Mouse (Mus musculus) gastrocnemius, postnatal 25 days (tissue): ENCODE measurements around the gene Wnt3a. TPM values are rescaled to one million over a fixed set of nuclear protein-coding genes. Genes with fewer than 3 reads are reported as not detected.
A peak's percentile ranks its signal among the peaks of the same experiment; 100 is the strongest.

ENCODE experiments used
- DNase-seq: peaks from one replicate; pipeline ENCODE4 v3.0.0; 2022
- long read RNA-seq, 2 experiments: library from polyadenylated mRNA; stranded (forward); transcript quantifications; one replicate each; pipeline ENCODE4 v2.0.0; 2021
- total RNA-seq, 2 experiments: library from RNA; stranded (reverse); gene quantifications; 1 replicate in 1 of 2; 2 replicates in 1 of 2; pipeline ENCODE4 v1.2.3; 2021

Gene Wnt3a
- total RNA-seq, result not detected
- long read RNA-seq, experiment 1, result 0 reads
- long read RNA-seq, experiment 2, result 0 reads

DNA sequence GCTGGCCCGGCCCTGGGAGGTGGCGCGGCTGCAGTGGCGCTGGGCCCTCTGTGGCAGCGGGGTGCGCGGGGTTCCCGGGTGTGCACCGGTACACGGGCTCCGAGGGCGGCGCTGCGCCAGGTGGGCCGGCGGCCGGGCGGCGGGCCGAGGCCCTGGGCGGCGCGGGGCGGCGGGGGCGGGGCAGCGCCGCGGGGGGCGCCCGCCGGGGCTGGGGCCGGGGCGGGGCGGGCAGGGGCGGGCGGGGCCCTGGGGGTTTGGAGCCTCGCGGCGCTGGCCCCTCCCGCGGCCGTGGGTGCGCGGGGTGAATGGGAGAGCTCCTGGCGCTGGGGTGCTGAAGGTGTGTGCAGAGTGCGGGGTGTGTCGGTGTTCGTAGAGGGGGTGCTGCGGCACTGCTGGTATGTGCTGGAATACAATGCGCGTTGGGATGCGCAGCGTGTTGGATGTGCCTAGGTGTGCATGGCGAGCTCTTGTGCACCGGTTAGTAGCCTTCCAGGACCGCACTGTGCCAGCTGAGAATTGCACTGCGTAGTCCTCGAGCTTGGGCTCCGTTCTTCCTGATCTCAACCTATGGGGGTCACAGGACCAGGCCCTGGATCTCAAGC is at the start of gene Wnt3a:
Wnt3a (minus strand) TSS at position 51 of the 602 bp plus-strand sequence.
- DNase-seq, result no peak

- DNase-seq, result no peak
These were observed 48.2 kb upstream of the Wnt3a start for GRCm38 (mm10) chr11:59338736-59339120.

GRCm38 (mm10) chr11:59337955-59338735 is 47.6 kb upstream of the Wnt3a start:
- no peak for DNase-seq

- no peak for DNase-seq
These were observed 45.8 kb upstream of the Wnt3a start for GRCm38 (mm10) chr11:59336381-59336780.

GRCm38 (mm10) chr11:59335942-59336341 is 45.4 kb upstream of the Wnt3a start:
- no peak for DNase-seq

GRCm38 (mm10) chr11:59335150-59335549 is 44.6 kb upstream of the Wnt3a start:
- peak; percentile 54 for DNase-seq

GRCm38 (mm10) chr11:59332938-59333337 is 42.4 kb upstream of the Wnt3a start:
- DNase-seq, result no peak

- DNase-seq, result no peak
These were observed 40.8 kb upstream of the Wnt3a start for GRCm38 (mm10) chr11:59331167-59331869.

- DNase-seq, result peak; percentile 65
These were observed 40.0 kb upstream of the Wnt3a start for GRCm38 (mm10) chr11:59330560-59330959.

- DNase-seq, result no peak
These were observed 39.1 kb upstream of the Wnt3a start for GRCm38 (mm10) chr11:59329616-59330015.

GRCm38 (mm10) chr11:59327625-59328024 is 37.1 kb upstream of the Wnt3a start:
- DNase-seq, result no peak

GRCm38 (mm10) chr11:59324777-59325176 is 34.2 kb upstream of the Wnt3a start:
- DNase-seq, result no peak

DNA sequence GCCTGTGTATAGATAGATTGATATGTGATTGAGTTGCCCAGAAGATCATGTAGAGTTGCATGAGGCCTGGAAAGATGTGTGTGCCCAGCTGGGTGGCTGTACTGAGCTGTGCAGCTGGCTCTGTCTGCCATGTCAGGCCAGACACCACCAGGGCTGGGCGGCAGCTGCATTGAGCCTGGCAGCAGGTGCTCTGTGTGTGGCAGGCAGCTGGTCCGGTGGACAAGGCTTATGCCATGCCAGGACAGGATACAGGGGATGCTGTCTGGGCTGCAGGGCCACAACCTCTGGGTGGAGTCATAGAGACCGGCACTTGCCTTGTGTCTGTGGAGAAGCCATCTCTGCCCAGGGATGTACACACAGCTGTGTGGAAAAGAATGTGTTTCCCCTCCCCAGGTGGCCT is 32.4 kb upstream of the Wnt3a start:
- DNase-seq, result no peak

GRCm38 (mm10) chr11:59316517-59316916 is 26.0 kb upstream of the Wnt3a start:
- no peak for DNase-seq

DNA sequence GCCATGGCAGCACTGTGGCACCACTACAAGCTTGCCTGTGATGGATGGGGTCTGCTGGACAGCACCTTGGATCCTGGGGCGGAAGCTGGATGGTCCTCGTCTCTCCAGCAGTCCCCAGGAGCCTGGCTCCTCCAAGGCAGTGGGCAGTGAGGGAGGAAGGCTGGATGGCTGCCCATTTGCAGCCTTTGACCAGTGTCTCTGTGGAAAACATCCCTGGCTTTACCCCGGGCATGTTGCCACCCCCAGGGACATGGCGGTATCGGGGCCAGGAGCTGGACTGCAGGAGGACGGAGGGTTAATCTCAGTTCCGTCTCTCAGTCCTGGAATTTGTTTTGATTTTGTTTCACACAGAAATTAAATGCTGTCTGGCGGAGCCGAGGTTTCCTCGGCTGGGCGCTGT is 23.4 kb upstream of the Wnt3a start:
- peak; percentile 50 for DNase-seq

DNA sequence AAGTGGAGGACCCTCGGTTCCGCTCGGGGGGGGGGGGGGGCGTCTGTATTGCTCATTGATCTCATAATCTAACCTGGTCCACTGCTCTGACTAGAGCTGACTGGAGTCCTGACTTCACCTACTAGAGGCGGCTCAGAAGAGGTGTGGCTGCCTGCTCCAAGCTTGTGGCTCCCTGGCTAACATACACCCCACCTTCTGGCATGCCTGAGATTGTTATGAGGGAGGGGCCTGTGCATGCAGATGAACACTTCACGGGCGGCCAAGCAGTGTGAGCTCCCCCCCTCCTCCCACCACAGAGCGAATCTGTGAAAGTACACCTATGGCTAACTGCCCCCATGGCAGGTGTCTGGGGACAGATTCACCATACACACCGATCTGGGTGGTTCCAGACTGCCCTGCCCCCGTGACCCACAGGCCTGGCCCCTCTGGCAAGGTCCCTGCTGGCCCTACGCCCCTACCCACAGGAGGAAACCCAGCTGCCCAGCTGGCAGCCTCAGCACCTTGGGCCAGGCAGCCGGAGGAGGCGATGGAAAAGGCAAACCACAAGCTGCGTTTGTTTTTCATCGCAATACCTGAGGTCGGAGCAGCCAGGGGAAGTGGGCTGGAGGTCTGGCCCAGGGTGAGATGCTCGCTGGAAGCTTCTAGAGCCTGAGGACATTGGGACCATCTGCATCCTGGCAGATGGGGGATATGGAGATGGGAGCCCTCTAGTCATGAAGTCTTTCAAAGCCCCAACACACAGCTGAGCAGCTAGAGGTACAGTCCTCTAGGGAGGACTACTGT is 22.7 kb upstream of the Wnt3a start:
- DNase-seq, result peak; percentile 47

DNA sequence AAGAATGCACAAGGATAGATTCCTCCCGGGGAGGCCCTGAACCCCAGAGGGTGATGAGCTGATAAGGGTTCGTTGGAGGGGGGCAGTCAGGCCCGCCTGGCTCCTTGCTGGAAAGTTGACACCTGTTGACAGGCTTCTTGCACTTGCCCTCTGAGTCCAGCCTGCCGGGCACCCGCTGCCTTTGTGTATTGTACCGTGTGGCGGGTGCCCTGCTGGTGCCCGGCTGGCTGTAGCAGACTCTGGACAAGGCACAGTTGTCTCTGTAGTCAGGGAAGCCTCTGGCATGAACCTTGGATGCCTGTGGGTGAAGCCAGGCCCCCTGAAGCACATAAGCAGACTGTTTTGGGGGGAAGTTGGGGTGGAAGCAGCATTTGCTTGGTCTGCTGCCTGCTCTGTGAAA is 21.9 kb upstream of the Wnt3a start:
- peak; percentile 26 for DNase-seq

- no peak for DNase-seq
These were observed 21.5 kb upstream of the Wnt3a start for GRCm38 (mm10) chr11:59312060-59312459.

GRCm38 (mm10) chr11:59309976-59310375 is 19.4 kb upstream of the Wnt3a start:
- no peak for DNase-seq

- DNase-seq, result peak; percentile 90
These were observed 18.7 kb upstream of the Wnt3a start for GRCm38 (mm10) chr11:59309106-59309805.

DNA sequence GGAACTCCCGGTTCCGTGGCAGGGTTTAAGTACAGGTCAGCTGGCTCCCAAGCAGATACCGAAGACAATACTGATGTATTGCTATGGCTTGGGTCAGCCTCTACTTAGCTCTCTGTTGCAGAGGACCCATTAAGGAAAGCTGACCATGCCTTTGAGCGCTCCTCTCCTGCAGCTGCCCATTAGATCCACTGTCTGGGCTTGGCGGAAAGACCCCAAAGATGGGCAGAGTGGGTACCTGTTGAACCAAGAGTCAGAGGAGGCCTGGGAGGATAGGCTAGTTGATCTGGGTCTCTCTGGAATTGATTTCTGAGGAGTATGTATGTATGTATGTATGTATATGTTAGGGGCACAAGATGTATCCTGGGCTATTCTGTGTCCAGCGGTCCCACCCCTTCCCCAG is 18.1 kb upstream of the Wnt3a start:
- no peak for DNase-seq

DNA sequence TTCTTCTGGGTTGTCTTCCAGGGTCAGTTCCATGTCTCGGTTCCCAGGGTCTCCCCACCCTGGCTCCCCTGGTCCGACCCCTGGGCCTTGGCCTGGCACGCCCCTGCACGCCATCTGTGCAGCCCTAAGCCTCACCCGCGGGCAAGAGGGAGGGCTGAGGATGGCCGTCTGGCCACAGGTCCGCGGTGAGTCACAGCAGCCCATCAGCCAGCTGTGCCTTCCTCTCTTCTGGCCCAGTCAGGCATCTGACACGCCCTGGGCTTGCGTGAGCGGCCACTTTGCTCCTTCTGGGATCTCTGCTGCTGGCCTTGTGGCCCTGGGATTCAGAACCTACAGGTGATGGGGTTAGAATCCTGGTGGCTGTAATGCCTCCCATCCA is 17.6 kb upstream of the Wnt3a start:
- peak; percentile 53 for DNase-seq
